Mouse (Mus musculus): Measurements from ENCODE around the gene Il12a. TPM values are rescaled to one million over a fixed set of nuclear protein-coding genes. Genes with fewer than 3 reads are reported as not detected.

The Il12a gene
- total and polyA plus RNA-seq, 3 experiments = 3.8 to 12.3 (median 11.2) TPM

DNA sequence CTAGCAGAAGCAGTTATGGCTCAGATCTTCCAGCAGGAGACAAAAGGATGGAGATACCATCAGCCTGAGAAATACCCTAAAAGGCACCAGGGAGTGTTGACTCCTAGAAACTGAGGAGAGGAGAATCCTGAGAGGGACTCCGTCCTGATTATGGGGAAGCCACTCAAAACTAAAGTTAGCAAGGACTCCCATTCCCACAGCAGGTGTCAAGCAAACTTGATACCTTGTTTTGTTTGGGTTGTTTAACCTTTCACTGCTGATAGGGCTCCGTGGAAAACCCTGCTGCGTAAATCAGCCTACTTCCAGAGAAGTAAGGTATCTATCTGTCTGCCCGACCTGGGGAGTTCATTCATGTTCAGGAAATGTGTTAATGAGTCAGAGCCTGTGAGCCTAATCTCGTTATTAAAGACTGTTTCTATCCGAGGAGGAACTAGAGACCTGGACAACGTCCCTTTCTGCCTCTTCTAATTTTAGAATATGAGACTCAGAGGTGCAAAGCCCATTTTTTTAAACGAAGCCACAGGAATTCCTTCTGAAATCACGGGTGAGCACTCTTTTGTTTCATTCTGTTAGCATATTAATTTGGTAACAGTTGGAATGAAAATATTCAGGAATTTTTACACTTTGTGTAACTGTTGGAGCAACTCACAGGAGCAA, 32.7 kb upstream of the Il12a start:
- in situ Hi-C loops (cut with MboI; ENCODE audit: low pct_ligation_motif_present, low pct_unique_long_range_greater_than_20kb, low sequenced_read_pairs) = no loop called here
- no peak overlapping the region for H3K9ac ChIP-seq (ENCODE audit: insufficient read depth, low read depth)
- dilution Hi-C loops (cut with MboI; ENCODE audit: extremely low pct_ligation_motif_present, extremely low pct_unique_long_range_greater_than_20kb, low sequenced_read_pairs) = no loop called here
- no peak overlapping the region for H3K4me3 ChIP-seq (replicated peaks in 1 of 3; ENCODE audit: low read depth in 2 of 3, low read length in 2 of 3, poor library complexity in 1 of 3)
- H3K4me2 ChIP-seq (ENCODE audit: insufficient read depth, low read depth, poor library complexity, severe bottlenecking) = no peak overlapping the region
- TF ChIP-seq MAX (IDR thresholded peaks at IDR 0.05; ENCODE audit: low read length) = no peak
- no peak for TF ChIP-seq BHLHE40 (IDR thresholded peaks at IDR 0.05; ENCODE audit: low read depth, low read length)
- no peak for TF ChIP-seq CHD1 (IDR thresholded peaks at IDR 0.05; ENCODE audit: low read depth, low read length)
- TF ChIP-seq GABPA (IDR thresholded peaks at IDR 0.05; ENCODE audit: insufficient replicate concordance, low read depth, low read length) = no peak
- TF ChIP-seq JUND (conservative IDR thresholded peaks at IDR 0.05; ENCODE audit: low read depth, low read length) = no peak
- no peak for TF ChIP-seq ETS1 (conservative IDR thresholded peaks at IDR 0.05; ENCODE audit: low read depth, low read length)
- TF ChIP-seq MYC (IDR thresholded peaks at IDR 0.05; ENCODE audit: low read depth, low read length) = no peak
- no peak for TF ChIP-seq MAZ (IDR thresholded peaks at IDR 0.05; ENCODE audit: low read depth, low read length)
- TF ChIP-seq MXI1 (IDR thresholded peaks at IDR 0.05; ENCODE audit: low read depth, low read length) = no peak
- no peak for TF ChIP-seq RCOR1 (conservative IDR thresholded peaks at IDR 0.05; ENCODE audit: low read depth, low read length)
- TF ChIP-seq NRF1 (IDR thresholded peaks at IDR 0.05; ENCODE audit: low read depth, low read length) = no peak
- TF ChIP-seq POLR2A (IDR thresholded peaks at IDR 0.05; ENCODE audit: low read depth, low read length) = no peak
- no peak for TF ChIP-seq CTCF (conservative IDR thresholded peaks at IDR 0.05 in 1 of 2, IDR thresholded peaks at IDR 0.05 in 1 of 2; ENCODE audit: low read depth in 2 of 2, low read length in 2 of 2)
- no peak for TF ChIP-seq POLR2AphosphoS2 (IDR thresholded peaks at IDR 0.05; ENCODE audit: low read depth, low read length)
- no peak for TF ChIP-seq KAT2A (IDR thresholded peaks at IDR 0.05; ENCODE audit: insufficient replicate concordance, low read length)
- TF ChIP-seq NELFE (IDR thresholded peaks at IDR 0.05; ENCODE audit: low read depth, low read length) = no peak
- peaks cover 0 to 2% of the 10 kb centered on the region in 2 experiments; a peak in 2 of 4 replicates for H3K4me1 ChIP-seq (ENCODE audit: control insufficient read depth in 1 of 2, insufficient read depth in 2 of 2)
- no peak for DNase-seq (ENCODE audit: extremely low read depth)
- no peak overlapping the region for H3K27ac ChIP-seq (ENCODE audit: insufficient read depth, low read depth)
- no peaks in the 10 kb centered on the region for H3K36me3 ChIP-seq (replicated peaks in 1 of 2; ENCODE audit: control insufficient read depth in 1 of 2, insufficient read depth in 1 of 2, low read length in 1 of 2)
- no peaks in the 10 kb centered on the region for H3K9me3 ChIP-seq (replicated peaks; ENCODE audit: low read length)
- no peaks in the 10 kb centered on the region for H3K27me3 ChIP-seq (replicated peaks)
- H3K79me2 ChIP-seq (replicated peaks; ENCODE audit: control insufficient read depth, extremely low read depth, insufficient read depth, poor library complexity, severe bottlenecking) = no peaks in the 10 kb centered on the region

DNA sequence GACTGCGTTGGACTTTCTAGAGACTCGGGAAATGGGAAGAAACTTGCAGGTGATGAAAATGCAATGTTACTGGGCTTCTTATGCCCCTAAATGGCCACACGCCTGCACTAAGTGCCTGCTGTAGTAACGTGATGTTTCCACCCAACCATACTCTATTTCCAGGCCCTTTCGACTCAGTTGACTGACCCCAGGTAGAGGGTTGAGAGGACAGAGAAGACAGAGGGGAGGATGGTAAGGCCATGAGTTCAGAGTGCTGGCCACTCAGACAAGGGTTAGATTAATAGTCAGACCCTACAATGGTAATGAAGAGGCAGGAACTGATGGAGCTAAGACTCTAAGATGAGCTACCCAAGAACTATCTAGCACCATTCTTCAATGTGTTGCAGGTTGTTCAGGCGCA, 30.4 kb upstream of the Il12a start:
- H3K36me3 ChIP-seq (replicated peaks in 1 of 2; ENCODE audit: control insufficient read depth in 1 of 2, insufficient read depth in 1 of 2, low read length in 1 of 2) = no peaks in the 10 kb centered on the region
- H3K4me3 ChIP-seq (replicated peaks in 1 of 3; ENCODE audit: low read depth in 2 of 3, low read length in 2 of 3, poor library complexity in 1 of 3) = no peak overlapping the region
- no peaks in the 10 kb centered on the region for H3K9me3 ChIP-seq (replicated peaks; ENCODE audit: low read length)
- dilution Hi-C loops (cut with MboI; ENCODE audit: extremely low pct_ligation_motif_present, extremely low pct_unique_long_range_greater_than_20kb, low sequenced_read_pairs) (no loop called here), in situ Hi-C loops (cut with MboI; ENCODE audit: low pct_ligation_motif_present, low pct_unique_long_range_greater_than_20kb, low sequenced_read_pairs) (no loop called here)
- H3K79me2 ChIP-seq (replicated peaks; ENCODE audit: control insufficient read depth, extremely low read depth, insufficient read depth, poor library complexity, severe bottlenecking) = no peaks in the 10 kb centered on the region
- H3K27ac ChIP-seq (ENCODE audit: insufficient read depth, low read depth) = no peak overlapping the region
- H3K27me3 ChIP-seq (replicated peaks) = no peaks in the 10 kb centered on the region
- no peak for DNase-seq (ENCODE audit: extremely low read depth)
- no peak overlapping the region for H3K9ac ChIP-seq (ENCODE audit: insufficient read depth, low read depth)
- peaks cover 0 to 2% of the 10 kb centered on the region in 2 experiments; a peak in 2 of 4 replicates for H3K4me1 ChIP-seq (ENCODE audit: control insufficient read depth in 1 of 2, insufficient read depth in 2 of 2)
- H3K4me2 ChIP-seq (ENCODE audit: insufficient read depth, low read depth, poor library complexity, severe bottlenecking) = no peak overlapping the region
- TF ChIP-seq MAZ (IDR thresholded peaks at IDR 0.05; ENCODE audit: low read depth, low read length) = no peak
- TF ChIP-seq TCF12 (IDR thresholded peaks at IDR 0.05; ENCODE audit: low read depth, low read length) = no peak
- no peak for TF ChIP-seq CTCF (conservative IDR thresholded peaks at IDR 0.05 in 1 of 2, IDR thresholded peaks at IDR 0.05 in 1 of 2; ENCODE audit: low read depth in 2 of 2, low read length in 2 of 2)

Data from CH12.LX (cell line).